Mouse (Mus musculus): ENCODE measurements around the gene Meltf. TPM values are rescaled to one million over a fixed set of nuclear protein-coding genes. Genes with fewer than 3 reads are reported as not detected.

Meltf gene
- total RNA-seq (2023; ENCODE audit: inconsistent age) = 0.12 to 0.15 TPM in 2 of 4 replicates, not detected in the others

DNA sequence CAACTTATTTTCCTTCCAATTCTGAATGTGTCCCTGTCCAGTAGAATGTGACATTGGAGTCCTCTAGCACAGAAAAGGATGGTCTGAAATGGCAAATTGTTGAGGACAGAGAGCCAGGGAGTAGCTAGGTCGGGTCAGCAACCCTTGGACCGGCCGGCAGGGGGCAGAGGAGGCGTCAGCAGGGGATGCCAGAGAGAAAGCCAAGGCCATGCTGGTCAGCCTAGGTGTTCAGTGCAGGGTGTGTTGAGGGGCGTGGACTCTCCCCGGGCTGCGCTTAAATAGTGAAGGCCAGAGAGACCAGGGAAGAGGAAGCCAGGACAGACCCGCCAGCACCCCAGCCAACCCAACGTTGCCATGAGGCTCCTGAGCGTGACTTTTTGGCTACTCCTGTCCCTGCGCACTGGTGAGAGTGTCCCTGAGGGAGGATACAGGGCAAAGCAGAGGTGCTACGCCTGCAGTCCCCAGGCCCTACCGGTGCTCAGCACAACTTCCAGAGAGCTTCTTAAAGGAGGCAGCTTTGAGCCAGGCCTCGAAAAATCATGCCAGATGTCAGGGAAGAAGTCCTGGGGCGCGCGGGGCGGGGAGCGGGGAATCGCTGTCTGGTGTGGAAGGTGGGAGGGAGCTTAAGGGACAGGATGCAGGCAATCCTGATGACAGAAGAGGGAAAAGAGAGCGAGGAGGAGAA is at the start of gene Meltf:
Gene Meltf, plus strand, starts transcription at position 238 of the 685 bp plus-strand sequence.

DNA sequence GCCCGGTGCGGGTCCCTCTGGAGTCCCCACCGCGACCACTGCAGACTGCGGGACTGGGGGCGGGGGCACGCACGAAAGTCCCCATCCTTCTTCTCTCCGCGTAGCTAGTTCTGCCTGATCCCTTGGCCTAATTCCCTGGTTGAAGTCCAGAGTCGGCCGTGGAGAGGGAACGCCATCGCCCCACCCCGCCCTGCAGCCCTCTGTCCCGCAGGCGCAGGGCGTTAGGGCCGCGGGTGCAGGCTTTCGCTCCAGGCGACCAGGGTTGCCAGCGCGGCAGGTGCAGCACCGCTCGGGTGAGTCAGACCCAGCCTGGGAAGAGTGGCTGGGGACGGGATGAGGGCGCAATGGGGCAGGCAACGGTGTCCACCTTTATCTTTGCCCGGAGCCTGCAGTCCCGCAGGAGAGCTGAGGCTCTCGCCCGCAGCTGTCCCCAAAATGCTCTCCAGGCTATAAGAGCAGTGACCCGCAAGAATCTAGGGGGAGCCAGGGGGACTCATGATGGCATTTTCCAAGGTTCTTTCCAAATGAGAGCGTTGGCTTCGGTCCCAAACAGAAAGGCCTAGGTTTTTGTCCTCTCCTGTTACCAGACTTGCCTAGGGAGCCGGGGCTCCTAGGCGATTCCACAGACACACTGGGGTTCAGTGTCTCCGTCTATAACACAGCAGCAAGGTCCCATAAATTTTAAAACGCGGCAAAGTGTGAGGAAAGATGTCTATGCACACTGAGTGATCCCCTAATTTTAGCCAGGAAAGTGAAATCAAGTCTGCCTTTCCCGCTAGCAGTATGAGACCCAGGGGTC is 55.3 kb downstream of the Meltf start, which contains the start of gene Pigz:
Gene Pigz, plus strand, starts transcription at position 101 of the 799 bp plus-strand sequence.

DNA sequence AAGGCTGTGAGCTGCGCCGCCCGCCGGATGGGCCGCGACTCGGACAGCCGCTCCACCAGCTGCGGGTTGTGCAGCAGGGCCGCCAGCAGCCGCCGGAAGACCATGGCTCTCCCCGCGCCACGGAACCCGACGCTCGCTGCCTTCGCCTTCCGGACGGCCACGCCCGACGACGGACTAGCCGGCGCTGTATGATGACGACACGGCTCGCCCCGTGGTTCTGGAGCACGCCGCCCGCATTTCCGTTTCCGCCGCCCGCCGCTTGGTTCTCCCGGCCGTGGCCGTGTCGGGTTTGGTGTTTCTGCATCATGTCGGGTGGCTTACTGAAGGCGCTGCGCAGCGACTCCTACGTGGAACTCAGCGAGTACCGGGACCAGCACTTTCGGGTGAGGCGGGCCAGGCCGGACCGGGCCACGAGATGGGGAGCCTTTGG is 69.8 kb downstream of the Meltf start, which contains the start of the genes 0610012G03Rik and Ncbp2:
Gene 0610012G03Rik, minus strand, starts transcription at position 150 of the 430 bp plus-strand sequence.
Gene Ncbp2, plus strand, starts transcription at position 169 of the 430 bp plus-strand sequence.

Other genes starting within 250 kb of the Meltf start
- gene Dlg1, start 215.4 kb upstream of the Meltf start, total RNA-seq (2023; ENCODE audit: inconsistent age) = 70.6 to 92.2 TPM (median 79.1 TPM) in 4 replicates
- not detected in 4 replicates for gene Pigz, start 55.0 kb downstream of the Meltf start, total RNA-seq (2023; ENCODE audit: inconsistent age)
- 15.9 to 18.1 TPM (median 17.3 TPM) in 4 replicates for gene 0610012G03Rik, start 69.7 kb downstream of the Meltf start, total RNA-seq (2023; ENCODE audit: inconsistent age)
- gene Ncbp2, start 69.7 kb downstream of the Meltf start, total RNA-seq (2023; ENCODE audit: inconsistent age) = 19.9 to 26.7 TPM (median 23.3 TPM) in 4 replicates
- gene Senp5, start 124.5 kb downstream of the Meltf start, total RNA-seq (2023; ENCODE audit: inconsistent age) = 28.7 to 33.9 TPM (median 29.8 TPM) in 4 replicates
- 75.2 to 82.6 TPM (median 81.7 TPM) in 4 replicates for gene Pak2, start 200.5 kb downstream of the Meltf start, total RNA-seq (2023; ENCODE audit: inconsistent age)
- gene Pigx, start 220.9 kb downstream of the Meltf start, total RNA-seq (2023; ENCODE audit: inconsistent age) = 22.4 to 32.2 TPM (median 28.8 TPM) in 4 replicates
- 3.6 to 6.2 TPM (median 4.4 TPM) in 4 replicates for gene Cep19, start 221.0 kb downstream of the Meltf start, total RNA-seq (2023; ENCODE audit: inconsistent age)